Mouse (Mus musculus): Measurements from ENCODE around the gene Nploc4. TPM values are rescaled to one million over a fixed set of nuclear protein-coding genes. Genes with fewer than 3 reads are reported as not detected.
"Not testable (repeated sequence)": the region's sequence is repeated elsewhere in the genome, so short reads cannot be mapped to it uniquely, and the experiment has no call there.

Nploc4 gene
- total RNA-seq, 2 experiments from 2014 or later: 67.8 to 71.3 TPM

GRCm38 (mm10) chr11:120356900-120357299 lies 80.6 kb downstream of the Nploc4 start:
- intact Hi-C loops (cut with DNase I): no loop called here
- DNase-seq (ENCODE audit: low spot score in 2 of 2): no peak

GRCm38 (mm10) chr11:120356319-120356840 lies 81.1 kb downstream of the Nploc4 start:
- intact Hi-C loops (cut with DNase I): no loop called here
- no peak for DNase-seq (ENCODE audit: low spot score in 2 of 2)

GRCm38 (mm10) chr11:120355277-120356039 lies 82.0 kb downstream of the Nploc4 start:
- intact Hi-C loops (cut with DNase I): no loop called here

GRCm38 (mm10) chr11:120354304-120355276 lies 82.9 kb downstream of the Nploc4 start:
- intact Hi-C loops (cut with DNase I): no loop called here
- DNase-seq (ENCODE audit: low spot score in 2 of 2): no peak

More at GRCm38 (mm10) chr11:120355277-120356039, 82.0 kb downstream of the Nploc4 start:
- no peak for DNase-seq (ENCODE audit: low spot score in 2 of 2)

- peak; percentile 34 to 50 for DNase-seq (ENCODE audit: low spot score in 2 of 2)
- intact Hi-C loops (cut with DNase I): no loop called here
These were observed 83.8 kb downstream of the Nploc4 start for GRCm38 (mm10) chr11:120353500-120354303.

- peak; percentile 45 to 57 for DNase-seq (ENCODE audit: low spot score in 2 of 2)
- intact Hi-C loops (cut with DNase I): no loop called here
These were observed 84.8 kb downstream of the Nploc4 start for GRCm38 (mm10) chr11:120352571-120353290.

GRCm38 (mm10) chr11:120352093-120352350 lies 85.5 kb downstream of the Nploc4 start:
- intact Hi-C loops (cut with DNase I); DNase-seq (ENCODE audit: low spot score in 2 of 2): not testable (repeated sequence)

GRCm38 (mm10) chr11:120351250-120352092 lies 86.0 kb downstream of the Nploc4 start:
- DNase-seq (ENCODE audit: low spot score in 2 of 2): peak; percentile 4 to 10
- intact Hi-C loops (cut with DNase I): no loop called here

- intact Hi-C loops (cut with DNase I): no loop called here
- DNase-seq (ENCODE audit: low spot score in 2 of 2): peak; percentile 14 to 20
These were observed 86.8 kb downstream of the Nploc4 start for GRCm38 (mm10) chr11:120350711-120351110.

- peak; percentile 64 to 70 for DNase-seq (ENCODE audit: low spot score in 2 of 2)
- intact Hi-C loops (cut with DNase I): loop anchor here (2.0 kb wide), 1 partner anchor 115 kb away; no protein-coding TSS in a partner anchor
These were observed 87.4 kb downstream of the Nploc4 start for GRCm38 (mm10) chr11:120349986-120350702.

GRCm38 (mm10) chr11:120349371-120349985 lies 88.0 kb downstream of the Nploc4 start:
- DNase-seq (ENCODE audit: low spot score in 2 of 2): peak; percentile 31 to 63
- intact Hi-C loops (cut with DNase I): loop anchor here (2.0 kb wide), 1 partner anchor 115 kb away; no protein-coding TSS in a partner anchor

- DNase-seq (ENCODE audit: low spot score in 2 of 2): peak in 1 of 2 experiments; percentile 41
- intact Hi-C loops (cut with DNase I): loop anchor here (2.0 kb wide), 1 partner anchor 114 kb away; no protein-coding TSS in a partner anchor
These were observed 88.7 kb downstream of the Nploc4 start for GRCm38 (mm10) chr11:120348684-120349370.

GRCm38 (mm10) chr11:120347791-120348683 lies 89.5 kb downstream of the Nploc4 start, which contains the start of gene Actg1:
TSS of gene Actg1 (minus strand) at chr11:120348542.
- intact Hi-C loops (cut with DNase I): loop anchor here (2.0 kb wide), 1 partner anchor 113 kb away; no protein-coding TSS in a partner anchor
- DNase-seq (ENCODE audit: low spot score in 2 of 2): peak; percentile 87 to 89

GRCm38 (mm10) chr11:120347301-120347700 lies 90.2 kb downstream of the Nploc4 start:
- peak; percentile 7 to 8 for DNase-seq (ENCODE audit: low spot score in 2 of 2)
- intact Hi-C loops (cut with DNase I): no loop called here

Measured in left cerebral cortex, postnatal 14 days (tissue).